Mouse (Mus musculus) liver, postnatal 0 days (tissue): ENCODE measurements around the gene Vmn1r47. TPM values are rescaled to one million over a fixed set of nuclear protein-coding genes. Genes with fewer than 3 reads are reported as not detected.
"Not testable (repeated sequence)": the region's sequence is repeated elsewhere in the genome, so short reads cannot be mapped to it uniquely, and the experiment has no call there.

Source experiments
- ATAC-seq: fragments of 200-750 bp; cut with Nextera tagmentation; 2 replicates; pipeline ENCODE4 v1.8.0; 2017; ENCODE audit warnings: mild to moderate bottlenecking, moderate library complexity
- DNase-seq: peaks from one replicate; pipeline ENCODE4 v3.0.0-alpha.2; 2016
- H3K27ac ChIP-seq: fragments of 300-500 bp; sonication (generic); 2 replicates; pipeline ENCODE4 v1.5.1; 2014; ENCODE audit warnings: antibody characterized with exemption, moderate library complexity, mild to moderate bottlenecking, low read depth
- H3K27me3 ChIP-seq: fragments of 300-500 bp; sonication (generic); 2 replicates; pipeline ENCODE4 v1.6.1; 2014; ENCODE audit warnings: low read length, control low read depth, mixed read lengths; ENCODE audit not compliant: insufficient read depth
- H3K36me3 ChIP-seq: fragments of 300-500 bp; sonication (generic); replicated peaks from 2 replicates; pipeline ENCODE4 v1.6.1; 2014; ENCODE audit warnings: mild to moderate bottlenecking, control low read depth, low read length, moderate library complexity, mixed read lengths; ENCODE audit not compliant: insufficient read depth
- H3K4me1 ChIP-seq: fragments of 300-500 bp; sonication (generic); 2 replicates; pipeline ENCODE4 v1.6.1; 2014; ENCODE audit warnings: antibody characterized with exemption, mild to moderate bottlenecking, control low read depth; ENCODE audit not compliant: insufficient read depth
- H3K4me2 ChIP-seq: fragments of 300-500 bp; sonication (generic); 2 replicates; pipeline ENCODE4 v1.6.1; 2014; ENCODE audit warnings: low read depth, mild to moderate bottlenecking, low read length, moderate library complexity, mixed read lengths
- H3K4me3 ChIP-seq: fragments of 300-500 bp; sonication (generic); 2 replicates; pipeline ENCODE4 v1.5.1; 2014; ENCODE audit warnings: low read depth, low read length
- H3K9ac ChIP-seq: fragments of 300-500 bp; sonication (generic); replicated peaks from 2 replicates; pipeline ENCODE4 v1.6.1; 2014; ENCODE audit warnings: mild to moderate bottlenecking, moderate library complexity
- H3K9me3 ChIP-seq: fragments of 300-500 bp; sonication (generic); 2 replicates; pipeline ENCODE4 v1.6.1; 2016; ENCODE audit warnings: mild to moderate bottlenecking, control low read depth, low read length, mixed read lengths
- CTCF ChIP-seq: sonication (generic); IDR thresholded peaks from 2 replicates; pipeline ENCODE4 v1.5.1; 2016; ENCODE audit warnings: antibody characterized with exemption, low read depth
- EP300 ChIP-seq: IDR thresholded peaks from 2 replicates; pipeline ENCODE4 v1.6.1; 2016; ENCODE audit warnings: antibody characterized with exemption, low read depth, mild to moderate bottlenecking
- WGBS: fragments of 180-500 bp; shearing (Covaris S2); extraction: QIAGEN DNeasy Blood & Tissue Kit; methylation state at CpG from one replicate; pipeline ENCODE4 v1.1.7; 2014; ENCODE audit not compliant: insufficient replicate concordance; 5-methylcytosine and 5-hydroxymethylcytosine counted together
- polyA plus RNA-seq: library from polyadenylated mRNA; unstranded; fragments of >200 nt; fragmentation: Nextera tagmentation; extraction: Ambion mirVana; gene quantifications from 2 replicates; pipeline ENCODE4 v1.2.1, GENCODE M21; 2015

Vmn1r47 gene
- not detected in 2 replicates for polyA plus RNA-seq

GRCm38 (mm10) chr6:90015847-90016246 is at the start of gene Vmn1r47:
Gene Vmn1r47 (plus strand): TSS chr6:90016147.
- not testable (repeated sequence) for H3K9me3 ChIP-seq, H3K4me1 ChIP-seq, H3K27ac ChIP-seq, H3K9ac ChIP-seq, ATAC-seq, H3K36me3 ChIP-seq, H3K27me3 ChIP-seq, DNase-seq, H3K4me3 ChIP-seq, H3K4me2 ChIP-seq
- 91% methylated on average over 1 of the region's 1 CpGs for WGBS

- Histone ChIP-seq H3K9me3 (no peaks in the 10 kb centered on the region), H3K9ac (no peak overlapping the region), H3K4me2 (no peak overlapping the region), H3K4me1 (no peaks in the 10 kb centered on the region), H3K36me3 (no peaks in the 10 kb centered on the region), H3K4me3 (no peak overlapping the region), H3K27me3 (no peaks in the 10 kb centered on the region), H3K27ac (no peak overlapping the region)
- TF ChIP-seq CTCF (no peak), EP300 (no peak)
- no peak for DNase-seq
- no peak for ATAC-seq
Measured at GRCm38 (mm10) chr6:89966341-89966740, 49.6 kb upstream of the Vmn1r47 start.

- H3K9me3 ChIP-seq = no peaks in the 10 kb centered on the region
- no peak for ATAC-seq
- H3K27ac ChIP-seq = no peak within 1 kb of the TSS
- 45% methylated on average over 2 of the region's 2 CpGs for WGBS
- DNase-seq = no peak
- H3K36me3 ChIP-seq = no peaks in the 10 kb centered on the region
- H3K9ac ChIP-seq = no peak within 1 kb of the TSS
- H3K4me3 ChIP-seq = no peak within 1 kb of the TSS
- no peak for TF ChIP-seq EP300
- no peak for TF ChIP-seq CTCF
- H3K27me3 ChIP-seq = no peaks in the 10 kb centered on the region
- no peaks in the 10 kb centered on the region for H3K4me1 ChIP-seq
- no peak within 1 kb of the TSS for H3K4me2 ChIP-seq
Measured at GRCm38 (mm10) chr6:89969013-89969412, 46.9 kb upstream of the Vmn1r47 start, which contains the start of gene Vmn1r46. Gene Vmn1r46 (plus strand): TSS chr6:89969313.

- TF ChIP-seq CTCF (no peak), EP300 (no peak)
- no peaks in the 10 kb centered on the region for H3K9me3 ChIP-seq
- H3K4me2 ChIP-seq = no peak overlapping the region
- ATAC-seq = no peak
- 4% methylated on average over 1 of the region's 1 CpGs for WGBS
- no peak overlapping the region for H3K4me3 ChIP-seq
- DNase-seq = no peak
- H3K9ac ChIP-seq = no peak overlapping the region
- no peaks in the 10 kb centered on the region for H3K27me3 ChIP-seq
- no peak overlapping the region for H3K27ac ChIP-seq
- no peaks in the 10 kb centered on the region for H3K36me3 ChIP-seq
- H3K4me1 ChIP-seq = no peaks in the 10 kb centered on the region
Measured at GRCm38 (mm10) chr6:89985989-89986388, 30.0 kb upstream of the Vmn1r47 start.

GRCm38 (mm10) chr6:90036741-90037140 is 20.8 kb downstream of the Vmn1r47 start, which contains the start of gene Vmn1r48:
Gene Vmn1r48 (minus strand): TSS chr6:90036841.
- not testable (repeated sequence) for H3K27me3 ChIP-seq, H3K4me2 ChIP-seq, DNase-seq, ATAC-seq, H3K4me1 ChIP-seq, H3K9me3 ChIP-seq, H3K4me3 ChIP-seq, H3K27ac ChIP-seq, H3K9ac ChIP-seq, H3K36me3 ChIP-seq
- no CpG with 5 or more reads among the region's 2 CpGs for WGBS

Other genes with a start within 250 kb of the Vmn1r47 start
- gene Vmn1r42, start 139.7 kb upstream of the Vmn1r47 start, polyA plus RNA-seq = not detected in 2 replicates
- not detected in 2 replicates for gene Vmn1r43, start 139.7 kb upstream of the Vmn1r47 start, polyA plus RNA-seq
- not detected in 2 replicates for gene Vmn1r44, start 132.5 kb upstream of the Vmn1r47 start, polyA plus RNA-seq
- gene Vmn1r45, start 75.5 kb upstream of the Vmn1r47 start, polyA plus RNA-seq = not detected in 2 replicates
- not detected in 2 replicates for gene Vmn1r46, start 46.8 kb upstream of the Vmn1r47 start, polyA plus RNA-seq
- gene Vmn1r48, start 20.7 kb downstream of the Vmn1r47 start, polyA plus RNA-seq = not detected in 2 replicates
- gene Vmn1r49, start 62.4 kb downstream of the Vmn1r47 start, polyA plus RNA-seq = not detected in 2 replicates
- not detected in 2 replicates for gene Vmn1r50, start 85.3 kb downstream of the Vmn1r47 start, polyA plus RNA-seq
- gene Vmn1r51, start 106.4 kb downstream of the Vmn1r47 start, polyA plus RNA-seq = not detected in 2 replicates
- not detected in 2 replicates for gene Vmn1r52, start 158.7 kb downstream of the Vmn1r47 start, polyA plus RNA-seq
- not detected in 2 replicates for gene V1ra8, start 186.6 kb downstream of the Vmn1r47 start, polyA plus RNA-seq
- gene Vmn1r53, start 208.3 kb downstream of the Vmn1r47 start, polyA plus RNA-seq = not detected in 2 replicates
- not detected in 2 replicates for gene Vmn1r54, start 230.2 kb downstream of the Vmn1r47 start, polyA plus RNA-seq